Mouse (Mus musculus) C2C12 (cell line): Measurements from ENCODE around the gene Phf21a.

ENCODE experiments used
- CEBPB ChIP-seq: IDR thresholded peaks from one replicate; pipeline ENCODE4 v1.6.1; 2011; ENCODE audit warnings: low read depth, mild to moderate bottlenecking, control low read depth, moderate library complexity
- CTCF ChIP-seq: IDR thresholded peaks from one replicate; pipeline ENCODE4 v1.5.1; 2011; ENCODE audit not compliant: control insufficient read depth, insufficient read depth, insufficient read length
- FOSL1 ChIP-seq: IDR thresholded peaks from one replicate; pipeline ENCODE4 v1.8.0; 2011; ENCODE audit warnings: mild to moderate bottlenecking, low read length; ENCODE audit not compliant: poor library complexity, insufficient read depth, severe bottlenecking
- MAX ChIP-seq: IDR thresholded peaks from one replicate; pipeline ENCODE4 v1.6.1; 2011; ENCODE audit warnings: mild to moderate bottlenecking, control low read depth
- MYOD1 ChIP-seq: IDR thresholded peaks from one replicate; pipeline ENCODE4 v1.6.1; 2011; ENCODE audit warnings: low read depth; ENCODE audit not compliant: control insufficient read depth, insufficient read length
- MYOG ChIP-seq: IDR thresholded peaks from one replicate; pipeline ENCODE4 v1.6.1; 2011; ENCODE audit not compliant: control insufficient read depth, insufficient read length; ENCODE audit errors: extremely low read depth
- USF1 ChIP-seq: IDR thresholded peaks from one replicate; pipeline ENCODE4 v1.6.1; 2011; ENCODE audit warnings: low read depth, mild to moderate bottlenecking, control low read depth, moderate library complexity

- no peak for TF ChIP-seq CTCF
- no peak for TF ChIP-seq USF1
- TF ChIP-seq CEBPB = no peak
- no peak for TF ChIP-seq MYOD1
- no peak for TF ChIP-seq MAX
- no peak for TF ChIP-seq MYOG
- TF ChIP-seq FOSL1 = no peak
Measured at GRCm38 (mm10) chr2:92273802-92274183, 180.9 kb downstream of the Phf21a start.
